Mouse (Mus musculus): Measurements from ENCODE around the gene Six3. TPM values are rescaled to one million over a fixed set of nuclear protein-coding genes. Genes with fewer than 3 reads are reported as not detected.
A peak's percentile ranks its signal among the peaks of the same experiment; 100 is the strongest.

Gene Six3
- polyA plus RNA-seq (2014; fragmentation: Nextera tagmentation; extraction: Ambion mirVana) = not detected in 2 replicates

GRCm38 (mm10) chr17:85613266-85613860, at the start of gene Six3:
Gene Six3 (plus strand): TSS chr17:85613608.
- no peak for ATAC-seq (replicated peaks; ENCODE audit: insufficient number of reproducible peaks, low FRiP score, low TSS enrichment)

GRCm38 (mm10) chr17:85564107-85564506, 49.3 kb upstream of the Six3 start:
- H3K27ac ChIP-seq (ENCODE audit: low read depth, low read length) = no peak overlapping the region
- ATAC-seq (replicated peaks; ENCODE audit: insufficient number of reproducible peaks, low FRiP score, low TSS enrichment) = peak; percentile 67; the same call in 1 of the 2 replicates
- H3K4me1 ChIP-seq (ENCODE audit: control insufficient read depth, insufficient read depth, low read length) = peaks cover 5% of the 10 kb centered on the region; the same call in 1 of the 2 replicates
- H3K36me3 ChIP-seq (ENCODE audit: control insufficient read depth, insufficient read depth, low read length) = no peaks in the 10 kb centered on the region
- no peaks in the 10 kb centered on the region for H3K27me3 ChIP-seq (ENCODE audit: control insufficient read depth, insufficient read depth, low read length)
- no peaks in the 10 kb centered on the region for H3K9me3 ChIP-seq (replicated peaks; ENCODE audit: control insufficient read depth, low read length)
- 17% methylated on average over 7 of the region's 7 CpGs for WGBS (ENCODE audit: insufficient replicate concordance)
- H3K4me3 ChIP-seq (ENCODE audit: low read depth, low read length) = no peak overlapping the region
- H3K4me2 ChIP-seq = no peak overlapping the region
- H3K9ac ChIP-seq (ENCODE audit: low read depth, low read length) = no peak overlapping the region

More at GRCm38 (mm10) chr17:85613266-85613860, at the start of gene Six3:
- Histone ChIP-seq H3K27ac (ENCODE audit: low read depth, low read length) (no peak within 1 kb of the TSS), H3K4me2 (no peak within 1 kb of the TSS), H3K36me3 (ENCODE audit: control insufficient read depth, insufficient read depth, low read length) (no peaks in the 10 kb centered on the region), H3K9me3 (replicated peaks; ENCODE audit: control insufficient read depth, low read length) (no peaks in the 10 kb centered on the region), H3K4me1 (ENCODE audit: control insufficient read depth, insufficient read depth, low read length) (peaks cover 18% of the 10 kb centered on the region), H3K4me3 (ENCODE audit: low read depth, low read length) (no peak within 1 kb of the TSS), H3K9ac (ENCODE audit: low read depth, low read length) (no peak within 1 kb of the TSS), H3K27me3 (ENCODE audit: control insufficient read depth, insufficient read depth, low read length) (peaks cover 100% of the 10 kb centered on the region)
- 0% methylated on average over 26 of the region's 30 CpGs for WGBS (ENCODE audit: insufficient replicate concordance)

- WGBS (ENCODE audit: insufficient replicate concordance) = 81% methylated on average over 3 of the region's 3 CpGs
- Histone ChIP-seq H3K4me1 (ENCODE audit: control insufficient read depth, insufficient read depth, low read length) (peaks cover 3% of the 10 kb centered on the region; the same call in 1 of the 2 replicates), H3K27ac (ENCODE audit: low read depth, low read length) (no peak overlapping the region), H3K4me2 (no peak overlapping the region), H3K4me3 (ENCODE audit: low read depth, low read length) (no peak overlapping the region), H3K9me3 (replicated peaks; ENCODE audit: control insufficient read depth, low read length) (no peaks in the 10 kb centered on the region), H3K27me3 (ENCODE audit: control insufficient read depth, insufficient read depth, low read length) (0 out of 2 replicates have a peak, but pooled peaks cover 3% of the 10 kb centered on the region), H3K9ac (ENCODE audit: low read depth, low read length) (no peak overlapping the region), H3K36me3 (ENCODE audit: control insufficient read depth, insufficient read depth, low read length) (no peaks in the 10 kb centered on the region)
- ATAC-seq (replicated peaks; ENCODE audit: insufficient number of reproducible peaks, low FRiP score, low TSS enrichment) = no peak
These were observed 39.4 kb upstream of the Six3 start for GRCm38 (mm10) chr17:85574023-85574422.

GRCm38 (mm10) chr17:85578290-85578689, 35.1 kb upstream of the Six3 start:
- Histone ChIP-seq H3K9me3 (replicated peaks; ENCODE audit: control insufficient read depth, low read length) (no peaks in the 10 kb centered on the region), H3K4me1 (ENCODE audit: control insufficient read depth, insufficient read depth, low read length) (peaks cover 3% of the 10 kb centered on the region; the same call in 1 of the 2 replicates), H3K4me2 (no peak overlapping the region), H3K27me3 (ENCODE audit: control insufficient read depth, insufficient read depth, low read length) (0 out of 2 replicates have a peak, but pooled peaks cover 3% of the 10 kb centered on the region), H3K36me3 (ENCODE audit: control insufficient read depth, insufficient read depth, low read length) (no peaks in the 10 kb centered on the region), H3K9ac (ENCODE audit: low read depth, low read length) (no peak overlapping the region), H3K27ac (ENCODE audit: low read depth, low read length) (no peak overlapping the region), H3K4me3 (ENCODE audit: low read depth, low read length) (no peak overlapping the region)
- ATAC-seq (replicated peaks; ENCODE audit: insufficient number of reproducible peaks, low FRiP score, low TSS enrichment) = no peak
- WGBS (ENCODE audit: insufficient replicate concordance) = 46% methylated on average over 5 of the region's 5 CpGs

GRCm38 (mm10) chr17:85579350-85579749, 34.1 kb upstream of the Six3 start:
- Histone ChIP-seq H3K36me3 (ENCODE audit: control insufficient read depth, insufficient read depth, low read length) (no peaks in the 10 kb centered on the region), H3K27ac (ENCODE audit: low read depth, low read length) (no peak overlapping the region), H3K27me3 (ENCODE audit: control insufficient read depth, insufficient read depth, low read length) (0 out of 2 replicates have a peak, but pooled peaks cover 3% of the 10 kb centered on the region), H3K9ac (ENCODE audit: low read depth, low read length) (no peak overlapping the region), H3K4me1 (ENCODE audit: control insufficient read depth, insufficient read depth, low read length) (peaks cover 3% of the 10 kb centered on the region; the same call in 1 of the 2 replicates), H3K4me3 (ENCODE audit: low read depth, low read length) (no peak overlapping the region), H3K4me2 (no peak overlapping the region), H3K9me3 (replicated peaks; ENCODE audit: control insufficient read depth, low read length) (no peaks in the 10 kb centered on the region)
- 75% methylated on average over 10 of the region's 10 CpGs for WGBS (ENCODE audit: insufficient replicate concordance)
- 0 out of 2 replicates have a peak, but pooled peaks have one; percentile 59 for ATAC-seq (replicated peaks; ENCODE audit: insufficient number of reproducible peaks, low FRiP score, low TSS enrichment)

GRCm38 (mm10) chr17:85580221-85580620, 33.2 kb upstream of the Six3 start:
- no peak overlapping the region for H3K9ac ChIP-seq (ENCODE audit: low read depth, low read length)
- H3K4me1 ChIP-seq (ENCODE audit: control insufficient read depth, insufficient read depth, low read length) = peaks cover 3% of the 10 kb centered on the region; the same call in 1 of the 2 replicates
- WGBS (ENCODE audit: insufficient replicate concordance) = 87% methylated on average over 6 of the region's 6 CpGs
- no peak overlapping the region for H3K4me2 ChIP-seq
- no peaks in the 10 kb centered on the region for H3K9me3 ChIP-seq (replicated peaks; ENCODE audit: control insufficient read depth, low read length)
- ATAC-seq (replicated peaks; ENCODE audit: insufficient number of reproducible peaks, low FRiP score, low TSS enrichment) = no peak
- H3K27me3 ChIP-seq (ENCODE audit: control insufficient read depth, insufficient read depth, low read length) = 0 out of 2 replicates have a peak, but pooled peaks cover 3% of the 10 kb centered on the region
- no peaks in the 10 kb centered on the region for H3K36me3 ChIP-seq (ENCODE audit: control insufficient read depth, insufficient read depth, low read length)
- H3K4me3 ChIP-seq (ENCODE audit: low read depth, low read length) = no peak overlapping the region
- H3K27ac ChIP-seq (ENCODE audit: low read depth, low read length) = no peak overlapping the region

- Histone ChIP-seq H3K9me3 (replicated peaks; ENCODE audit: control insufficient read depth, low read length) (0 out of 2 replicates have a peak, but pooled peaks cover 2% of the 10 kb centered on the region), H3K9ac (ENCODE audit: low read depth, low read length) (no peak overlapping the region), H3K4me2 (no peak overlapping the region), H3K27ac (ENCODE audit: low read depth, low read length) (no peak overlapping the region), H3K4me3 (ENCODE audit: low read depth, low read length) (no peak overlapping the region), H3K4me1 (ENCODE audit: control insufficient read depth, insufficient read depth, low read length) (no peaks in the 10 kb centered on the region), H3K36me3 (ENCODE audit: control insufficient read depth, insufficient read depth, low read length) (no peaks in the 10 kb centered on the region), H3K27me3 (ENCODE audit: control insufficient read depth, insufficient read depth, low read length) (no peaks in the 10 kb centered on the region)
- WGBS (ENCODE audit: insufficient replicate concordance) = 80% methylated on average over 4 of the region's 4 CpGs
- ATAC-seq (replicated peaks; ENCODE audit: insufficient number of reproducible peaks, low FRiP score, low TSS enrichment) = no peak
These were observed 29.2 kb upstream of the Six3 start for GRCm38 (mm10) chr17:85584170-85584569.

- Histone ChIP-seq H3K4me3 (ENCODE audit: low read depth, low read length) (no peak overlapping the region), H3K36me3 (ENCODE audit: control insufficient read depth, insufficient read depth, low read length) (no peaks in the 10 kb centered on the region), H3K4me1 (ENCODE audit: control insufficient read depth, insufficient read depth, low read length) (no peaks in the 10 kb centered on the region), H3K9ac (ENCODE audit: low read depth, low read length) (no peak overlapping the region), H3K9me3 (replicated peaks; ENCODE audit: control insufficient read depth, low read length) (0 out of 2 replicates have a peak, but pooled peaks cover 2% of the 10 kb centered on the region), H3K27me3 (ENCODE audit: control insufficient read depth, insufficient read depth, low read length) (no peaks in the 10 kb centered on the region), H3K4me2 (no peak overlapping the region), H3K27ac (ENCODE audit: low read depth, low read length) (no peak overlapping the region)
- ATAC-seq (replicated peaks; ENCODE audit: insufficient number of reproducible peaks, low FRiP score, low TSS enrichment) = no peak
- WGBS (ENCODE audit: insufficient replicate concordance) = 43% methylated on average over 7 of the region's 7 CpGs
These were observed 28.8 kb upstream of the Six3 start for GRCm38 (mm10) chr17:85584573-85584972.

GRCm38 (mm10) chr17:85585779-85586178, 27.6 kb upstream of the Six3 start:
- Histone ChIP-seq H3K36me3 (ENCODE audit: control insufficient read depth, insufficient read depth, low read length) (no peaks in the 10 kb centered on the region), H3K4me3 (ENCODE audit: low read depth, low read length) (no peak overlapping the region), H3K27ac (ENCODE audit: low read depth, low read length) (no peak overlapping the region), H3K27me3 (ENCODE audit: control insufficient read depth, insufficient read depth, low read length) (no peaks in the 10 kb centered on the region), H3K9me3 (replicated peaks; ENCODE audit: control insufficient read depth, low read length) (0 out of 2 replicates have a peak, but pooled peaks cover 2% of the 10 kb centered on the region), H3K4me1 (ENCODE audit: control insufficient read depth, insufficient read depth, low read length) (no peaks in the 10 kb centered on the region), H3K4me2 (no peak overlapping the region), H3K9ac (ENCODE audit: low read depth, low read length) (no peak overlapping the region)
- ATAC-seq (replicated peaks; ENCODE audit: insufficient number of reproducible peaks, low FRiP score, low TSS enrichment) = peak; percentile 79
- WGBS (ENCODE audit: insufficient replicate concordance) = 85% methylated on average over 5 of the region's 5 CpGs
